Comparison of ENCODE assay signal across 15 mouse cellular contexts in genomic region chr2:115520413-115521139, GRCm38 (mm10).
DNase-seq lines count a peak whose midpoint lies in the region; ATAC-seq lines count a peak whose summit lies in the region.
"Had no signal": no experiment of that assay in that cellular context is flagged by ENCODE, and none has a peak within 500 bp of the region (broad histone marks: within the 10 kb centered on the region; RNA-seq: fewer than 3 reads in every experiment).

No protein-coding gene starts in this region.

- WGBS in forebrain, embryonic 14.5 days = 32% methylated on average over 10 of the region's 10 CpGs
- WGBS in forebrain, embryonic 15.5 days = 29% methylated on average over 10 of the region's 10 CpGs
- 53% methylated on average over 10 of the region's 10 CpGs for WGBS in liver, embryonic 12.5 days (ENCODE audit: insufficient replicate concordance)
- 49% methylated on average over 10 of the region's 10 CpGs for WGBS in stomach, embryonic 16.5 days

- H3K4me3 ChIP-seq in forebrain, embryonic 14.5 days (ENCODE audit: low read depth, low read length) = no peak overlapping the region
- H3K4me3 ChIP-seq in forebrain, embryonic 15.5 days = no peak overlapping the region
- H3K4me3 ChIP-seq in liver, embryonic 12.5 days = no peak overlapping the region
- H3K4me3 ChIP-seq in stomach, embryonic 16.5 days (replicated peaks; ENCODE audit: low read length) = no peak overlapping the region
- H3K4me3 ChIP-seq: heart, embryonic 13.5 days; lung, embryonic 15.5 days; neural tube, embryonic 12.5 days had no signal

- H3K4me2 ChIP-seq in forebrain, embryonic 14.5 days (ENCODE audit: low read length) = no peak overlapping the region
- H3K4me2 ChIP-seq in forebrain, embryonic 15.5 days (replicated peaks) = no peak overlapping the region
- H3K4me2 ChIP-seq in liver, embryonic 12.5 days = peak overlapping the region; percentile 29; the same call in 1 of the 2 replicates
- peak overlapping the region; percentile 13; the same call in 1 of the 2 replicates for H3K4me2 ChIP-seq in stomach, embryonic 16.5 days (ENCODE audit: low read depth, low read length)
- H3K4me2 ChIP-seq: heart, embryonic 13.5 days; lung, embryonic 15.5 days; neural tube, embryonic 12.5 days had no signal

- H3K9me3 ChIP-seq in forebrain, embryonic 14.5 days (replicated peaks; ENCODE audit: control insufficient read depth, low read length) = no peaks in the 10 kb centered on the region
- no peaks in the 10 kb centered on the region for H3K9me3 ChIP-seq in forebrain, embryonic 15.5 days
- H3K9me3 ChIP-seq in liver, embryonic 12.5 days (replicated peaks) = no peaks in the 10 kb centered on the region
- no peaks in the 10 kb centered on the region for H3K9me3 ChIP-seq in stomach, embryonic 16.5 days (replicated peaks; ENCODE audit: control insufficient read depth, low read length)
- H3K9me3 ChIP-seq: heart, embryonic 13.5 days; lung, embryonic 15.5 days; neural tube, embryonic 12.5 days had no signal

- H3K36me3 ChIP-seq in forebrain, embryonic 14.5 days (ENCODE audit: control insufficient read depth, insufficient read depth, low read length) = no peaks in the 10 kb centered on the region
- H3K36me3 ChIP-seq in forebrain, embryonic 15.5 days = no peaks in the 10 kb centered on the region
- no peaks in the 10 kb centered on the region for H3K36me3 ChIP-seq in liver, embryonic 12.5 days
- no peaks in the 10 kb centered on the region for H3K36me3 ChIP-seq in stomach, embryonic 16.5 days (ENCODE audit: control insufficient read depth, insufficient read depth, low read length)
- H3K36me3 ChIP-seq: heart, embryonic 13.5 days; lung, embryonic 15.5 days; neural tube, embryonic 12.5 days had no signal

- H3K27ac ChIP-seq in forebrain, embryonic 14.5 days (ENCODE audit: low read depth, low read length) = no peak overlapping the region
- H3K27ac ChIP-seq in forebrain, embryonic 15.5 days (replicated peaks) = no peak overlapping the region
- H3K27ac ChIP-seq in liver, embryonic 12.5 days = no peak overlapping the region
- peak overlapping the region; percentile 39; the same call in 1 of the 2 replicates for H3K27ac ChIP-seq in stomach, embryonic 16.5 days (ENCODE audit: low read length)
- H3K27ac ChIP-seq: heart, embryonic 13.5 days; lung, embryonic 15.5 days; neural tube, embryonic 12.5 days had no signal

- H3K27me3 ChIP-seq in forebrain, embryonic 14.5 days (replicated peaks; ENCODE audit: control insufficient read depth, insufficient read depth, low read length) = no peaks in the 10 kb centered on the region
- no peaks in the 10 kb centered on the region for H3K27me3 ChIP-seq in forebrain, embryonic 15.5 days
- no peaks in the 10 kb centered on the region for H3K27me3 ChIP-seq in liver, embryonic 12.5 days (replicated peaks)
- no peaks in the 10 kb centered on the region for H3K27me3 ChIP-seq in stomach, embryonic 16.5 days (ENCODE audit: control insufficient read depth, insufficient read depth, low read length)
- H3K27me3 ChIP-seq: heart, embryonic 13.5 days; lung, embryonic 15.5 days; neural tube, embryonic 12.5 days had no signal

- no peak overlapping the region for H3K9ac ChIP-seq in forebrain, embryonic 14.5 days (ENCODE audit: low read length)
- H3K9ac ChIP-seq in forebrain, embryonic 15.5 days (replicated peaks) = no peak overlapping the region
- no peak overlapping the region for H3K9ac ChIP-seq in liver, embryonic 12.5 days
- no peak overlapping the region for H3K9ac ChIP-seq in stomach, embryonic 16.5 days (ENCODE audit: low read length)
- H3K9ac ChIP-seq: heart, embryonic 13.5 days; lung, embryonic 15.5 days; neural tube, embryonic 12.5 days had no signal

- H3K4me1 ChIP-seq in forebrain, embryonic 14.5 days (ENCODE audit: control insufficient read depth, insufficient read depth, low read length) = no peaks in the 10 kb centered on the region
- H3K4me1 ChIP-seq in forebrain, embryonic 15.5 days = peaks cover 22% of the 10 kb centered on the region
- H3K4me1 ChIP-seq in liver, embryonic 12.5 days = no peaks in the 10 kb centered on the region
- H3K4me1 ChIP-seq in stomach, embryonic 16.5 days (ENCODE audit: control insufficient read depth, insufficient read depth, low read length) = peaks cover 4% of the 10 kb centered on the region; the same call in 1 of the 2 replicates
- H3K4me1 ChIP-seq: lung, embryonic 15.5 days; neural tube, embryonic 12.5 days had no signal

- DNase-seq in forebrain, embryonic 14.5 days (ENCODE audit: low spot score) = peak; percentile 46
- DNase-seq in embryo, embryonic 11 days = peak; percentile 25
- no peak for DNase-seq in cerebellum, postnatal 10 days
- DNase-seq in ovary, postnatal 14 days (ENCODE audit: low spot score) = no peak
- no peak for DNase-seq in adrenal gland, adult 8-10 months
- DNase-seq: cerebellum, adult 11-12 months; heart, postnatal 4 days; kidney, postnatal 10 days; left cerebral cortex, postnatal 4 days had no signal

- ATAC-seq in forebrain, embryonic 14.5 days = no peak
- ATAC-seq in forebrain, embryonic 15.5 days (replicated peaks) = no peak
- ATAC-seq in liver, embryonic 12.5 days = peak; percentile 57; the same call in 1 of the 2 replicates
- ATAC-seq in stomach, embryonic 16.5 days (ENCODE audit: insufficient read depth, low FRiP score) = peak; percentile 71; the same call in 1 of the 2 replicates

Comparison
In these comparisons a context has a peak if more than half of its experiments do, and no peak if none do; other contexts are left out.
1. ATAC-seq: peak in liver, embryonic 12.5 days (single experiment) and stomach, embryonic 16.5 days (single experiment); none in forebrain, embryonic 14.5 days (single experiment) and forebrain, embryonic 15.5 days (single experiment).
2. DNase-seq: peak in forebrain, embryonic 14.5 days (single experiment) and embryo, embryonic 11 days (single experiment); none in cerebellum, postnatal 10 days (0 of 2), ovary, postnatal 14 days (single experiment) and adrenal gland, adult 8-10 months (single experiment).
3. H3K4me2 ChIP-seq: peak in liver, embryonic 12.5 days (single experiment) and stomach, embryonic 16.5 days (single experiment); none in forebrain, embryonic 14.5 days (single experiment) and forebrain, embryonic 15.5 days (single experiment).